Mouse (Mus musculus) embryonic facial prominence, embryonic 12.5 days (tissue): Measurements from ENCODE around the gene Ankrd42. TPM values are rescaled to one million over a fixed set of nuclear protein-coding genes. Genes with fewer than 3 reads are reported as not detected.
A peak's percentile ranks its signal among the peaks of the same experiment; 100 is the strongest.

ENCODE experiments used
- ATAC-seq: fragments of 200-750 bp; cut with Nextera tagmentation; 2 replicates; pipeline ENCODE4 v1.8.0; 2017; ENCODE audit not compliant: insufficient number of reproducible peaks, insufficient read depth, low FRiP score, low TSS enrichment
- H3K27ac ChIP-seq: fragments of 300-500 bp; sonication (generic); 2 replicates; pipeline ENCODE4 v1.5.1; 2016; ENCODE audit warnings: mild to moderate bottlenecking
- H3K27me3 ChIP-seq: fragments of 300-500 bp; sonication (generic); 2 replicates; pipeline ENCODE4 v1.6.1; 2016; ENCODE audit warnings: mild to moderate bottlenecking, moderate library complexity
- H3K36me3 ChIP-seq: fragments of 300-500 bp; sonication (generic); 2 replicates; pipeline ENCODE4 v1.6.1; 2016; ENCODE audit warnings: mild to moderate bottlenecking
- H3K4me1 ChIP-seq: fragments of 300-500 bp; sonication (generic); 2 replicates; pipeline ENCODE4 v1.6.1; 2016
- H3K4me2 ChIP-seq: fragments of 300-500 bp; sonication (generic); replicated peaks from 2 replicates; pipeline ENCODE4 v1.6.1; 2016; ENCODE audit warnings: mild to moderate bottlenecking, moderate library complexity
- H3K4me3 ChIP-seq: fragments of 300-500 bp; sonication (generic); 2 replicates; pipeline ENCODE4 v1.5.1; 2016; ENCODE audit warnings: mild to moderate bottlenecking
- H3K9ac ChIP-seq: fragments of 300-500 bp; sonication (generic); 2 replicates; pipeline ENCODE4 v1.6.1; 2016; ENCODE audit warnings: mild to moderate bottlenecking, moderate library complexity
- H3K9me3 ChIP-seq: fragments of 300-500 bp; sonication (generic); 2 replicates; pipeline ENCODE4 v1.6.1; 2016; ENCODE audit warnings: mild to moderate bottlenecking, moderate library complexity
- WGBS: fragments of 180-500 bp; shearing (Covaris S2); methylation state at CpG from one replicate; pipeline ENCODE4 v1.1.7; 2016; 5-methylcytosine and 5-hydroxymethylcytosine counted together
- polyA plus RNA-seq: library from polyadenylated mRNA; unstranded; fragments of >200 nt; fragmentation: Nextera tagmentation; extraction: Ambion mirVana; gene quantifications from 2 replicates; pipeline ENCODE4 v1.2.1, GENCODE M21; 2016

The Ankrd42 gene
- 9.9 and 11.7 TPM in 2 replicates for polyA plus RNA-seq

DNA sequence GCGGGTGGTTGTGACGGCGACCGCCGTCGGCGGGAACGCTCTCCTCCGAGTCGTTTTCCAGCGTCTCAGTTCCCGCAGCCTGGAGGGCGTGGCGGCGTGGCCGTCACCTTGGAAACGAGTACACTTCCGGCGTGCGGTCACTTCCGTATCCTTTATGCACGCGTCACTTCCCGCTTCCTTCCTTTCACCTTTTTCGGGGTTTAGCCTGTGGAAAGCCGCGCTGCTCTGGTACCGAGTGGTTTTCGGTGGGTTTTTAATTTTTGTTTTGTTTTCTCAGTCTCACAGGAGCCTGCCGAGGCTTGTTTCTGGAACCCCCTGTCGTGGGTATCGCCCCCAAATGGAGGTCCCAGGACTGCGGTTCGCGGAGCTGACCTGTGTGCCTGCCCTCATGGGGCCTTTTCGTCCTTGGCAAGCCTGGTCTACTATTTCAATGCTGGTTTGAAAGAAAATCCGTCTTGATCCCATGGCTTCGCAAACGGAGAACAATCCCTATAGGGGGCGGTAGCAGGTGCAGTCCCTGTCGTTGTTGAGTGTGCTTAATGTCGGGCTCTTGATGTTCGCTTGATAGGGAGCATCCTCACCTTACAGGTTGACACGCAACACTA lies at the start of gene Ankrd42:
Ankrd42 (minus strand) TSS at position 122 of the 605 bp plus-strand sequence.
- Histone ChIP-seq H3K27me3 (no peaks in the 10 kb centered on the region), H3K4me2 (peak within 1 kb of the TSS; percentile 94), H3K4me1 (peaks cover 12% of the 10 kb centered on the region), H3K9me3 (no peaks in the 10 kb centered on the region), H3K9ac (peak within 1 kb of the TSS; percentile 78), H3K27ac (peak within 1 kb of the TSS; percentile 83), H3K4me3 (peak within 1 kb of the TSS; percentile 92), H3K36me3 (0 out of 2 replicates have a peak, but pooled peaks cover 5% of the 10 kb centered on the region)
- under 1% methylated on average over 44 of the region's 44 CpGs for WGBS
- peak; percentile 94 for ATAC-seq

DNA sequence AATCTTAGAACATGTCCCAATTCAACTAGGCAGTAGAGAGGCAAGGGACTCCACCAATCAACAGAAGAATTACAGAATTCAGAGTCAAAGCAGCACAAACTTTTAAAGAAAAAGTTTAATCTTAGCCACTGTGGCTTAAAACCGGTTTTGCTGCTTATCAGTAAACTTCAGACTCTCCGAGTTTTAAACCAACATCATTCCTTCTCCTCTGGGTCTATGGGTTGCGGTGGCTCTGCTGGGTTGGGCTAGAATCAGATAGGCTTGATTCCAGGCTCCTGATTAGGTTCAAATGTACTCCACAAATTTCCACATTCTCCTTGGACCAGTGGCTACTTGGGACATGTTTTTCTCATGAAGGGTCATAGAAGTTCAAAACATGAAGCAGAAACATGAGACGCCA lies 40.4 kb upstream of the Ankrd42 start:
- H3K4me2 ChIP-seq, result no peak overlapping the region
- no peak overlapping the region for H3K27ac ChIP-seq
- H3K4me3 ChIP-seq, result no peak overlapping the region
- no peak overlapping the region for H3K9ac ChIP-seq
- peaks cover 4% of the 10 kb centered on the region; the same call in 1 of the 2 replicates for H3K27me3 ChIP-seq
- WGBS, result 72% methylated on average over 4 of the region's 4 CpGs
- H3K4me1 ChIP-seq, result no peaks in the 10 kb centered on the region
- no peak for ATAC-seq
- no peaks in the 10 kb centered on the region for H3K36me3 ChIP-seq
- H3K9me3 ChIP-seq, result no peaks in the 10 kb centered on the region

- no peak for ATAC-seq
- WGBS, result 78% methylated on average over 3 of the region's 3 CpGs
- Histone ChIP-seq H3K4me3 (no peak overlapping the region), H3K4me2 (no peak overlapping the region), H3K27me3 (no peaks in the 10 kb centered on the region), H3K36me3 (no peaks in the 10 kb centered on the region), H3K4me1 (no peaks in the 10 kb centered on the region), H3K9me3 (no peaks in the 10 kb centered on the region), H3K27ac (no peak overlapping the region), H3K9ac (no peak overlapping the region)
Measured at GRCm38 (mm10) chr7:92675131-92675530, 38.2 kb upstream of the Ankrd42 start.

GRCm38 (mm10) chr7:92669507-92670471 lies 32.8 kb upstream of the Ankrd42 start, which contains the start of gene Pcf11:
TSS of gene Pcf11 (minus strand) at chr7:92669934.
- Histone ChIP-seq H3K9ac (peak within 1 kb of the TSS; percentile 99), H3K27ac (peak within 1 kb of the TSS; percentile 97), H3K4me1 (peaks cover 13% of the 10 kb centered on the region), H3K27me3 (no peaks in the 10 kb centered on the region), H3K9me3 (no peaks in the 10 kb centered on the region), H3K4me3 (peak within 1 kb of the TSS; percentile 95), H3K36me3 (no peaks in the 10 kb centered on the region), H3K4me2 (peak within 1 kb of the TSS; percentile 70)
- ATAC-seq, result peak; percentile 100
- under 1% methylated on average over 88 of the region's 88 CpGs for WGBS

GRCm38 (mm10) chr7:92668791-92669506 lies 32.0 kb upstream of the Ankrd42 start:
- no peaks in the 10 kb centered on the region for H3K36me3 ChIP-seq
- under 1% methylated on average over 29 of the region's 29 CpGs for WGBS
- no peaks in the 10 kb centered on the region for H3K27me3 ChIP-seq
- peak overlapping the region; percentile 69 for H3K4me2 ChIP-seq
- peak overlapping the region; percentile 95 for H3K4me3 ChIP-seq
- no peak for ATAC-seq
- peak overlapping the region; percentile 97 for H3K27ac ChIP-seq
- peaks cover 13% of the 10 kb centered on the region for H3K4me1 ChIP-seq
- H3K9me3 ChIP-seq, result no peaks in the 10 kb centered on the region
- H3K9ac ChIP-seq, result peak overlapping the region; percentile 99

GRCm38 (mm10) chr7:92666274-92666820 lies 29.4 kb upstream of the Ankrd42 start:
- H3K27ac ChIP-seq, result no peak overlapping the region
- 0 out of 2 replicates have a peak overlapping the region, but pooled peaks have one; percentile 6 for H3K4me3 ChIP-seq
- no peak overlapping the region for H3K9ac ChIP-seq
- WGBS, result 84% methylated on average over 7 of the region's 7 CpGs
- peaks cover 10% of the 10 kb centered on the region for H3K36me3 ChIP-seq
- no peak for ATAC-seq
- H3K4me2 ChIP-seq, result peak overlapping the region; percentile 69
- peaks cover 13% of the 10 kb centered on the region for H3K4me1 ChIP-seq
- no peaks in the 10 kb centered on the region for H3K27me3 ChIP-seq
- H3K9me3 ChIP-seq, result no peaks in the 10 kb centered on the region

DNA sequence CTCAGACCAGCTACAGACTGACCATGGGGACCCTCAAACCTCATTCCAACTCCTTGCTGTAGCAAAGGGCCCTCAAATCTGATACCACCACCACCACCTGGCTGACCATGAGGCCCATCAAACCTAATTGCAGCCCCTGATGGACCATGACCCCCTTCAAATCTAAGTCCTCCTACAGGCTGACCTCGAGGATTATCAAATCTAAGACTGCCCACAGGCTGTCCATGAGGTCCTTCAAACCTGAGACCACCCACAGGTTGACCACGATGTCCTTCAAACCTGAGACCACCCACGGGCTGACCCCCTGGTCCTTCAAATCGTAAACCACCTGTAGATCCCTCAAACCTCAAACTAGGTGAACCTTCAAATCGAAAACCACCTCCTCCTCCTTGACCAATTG lies 21.1 kb upstream of the Ankrd42 start:
- H3K4me1 ChIP-seq, result no peaks in the 10 kb centered on the region
- H3K27ac ChIP-seq, result no peak overlapping the region
- no peak overlapping the region for H3K9ac ChIP-seq
- peaks cover 70% of the 10 kb centered on the region for H3K36me3 ChIP-seq
- no peaks in the 10 kb centered on the region for H3K9me3 ChIP-seq
- no peak overlapping the region for H3K4me2 ChIP-seq
- no peak for ATAC-seq
- no peak overlapping the region for H3K4me3 ChIP-seq
- WGBS, result 94% methylated on average over 5 of the region's 5 CpGs
- H3K27me3 ChIP-seq, result no peaks in the 10 kb centered on the region

DNA sequence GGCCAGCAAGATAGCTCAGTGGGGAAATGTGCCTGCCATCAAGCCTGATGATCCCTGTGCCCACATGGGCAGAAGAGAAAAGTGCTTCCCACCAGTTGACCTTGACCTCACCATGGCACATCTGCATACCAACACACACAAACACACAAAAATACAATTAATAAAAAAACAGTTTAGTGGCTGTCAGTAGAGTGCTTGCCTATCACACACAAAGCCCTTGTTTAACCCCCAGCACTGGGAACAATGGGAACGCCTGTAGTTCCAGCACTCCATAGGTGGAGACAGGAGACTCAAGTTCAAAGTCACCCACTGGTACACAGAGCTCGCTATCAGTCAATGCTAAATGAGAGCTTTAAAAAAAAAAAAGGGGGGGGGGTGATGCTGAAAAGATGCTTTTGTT lies 19.4 kb upstream of the Ankrd42 start:
- WGBS, result 86% methylated on average over 2 of the region's 2 CpGs
- ATAC-seq, result no peak
- peaks cover 60% of the 10 kb centered on the region for H3K36me3 ChIP-seq

DNA sequence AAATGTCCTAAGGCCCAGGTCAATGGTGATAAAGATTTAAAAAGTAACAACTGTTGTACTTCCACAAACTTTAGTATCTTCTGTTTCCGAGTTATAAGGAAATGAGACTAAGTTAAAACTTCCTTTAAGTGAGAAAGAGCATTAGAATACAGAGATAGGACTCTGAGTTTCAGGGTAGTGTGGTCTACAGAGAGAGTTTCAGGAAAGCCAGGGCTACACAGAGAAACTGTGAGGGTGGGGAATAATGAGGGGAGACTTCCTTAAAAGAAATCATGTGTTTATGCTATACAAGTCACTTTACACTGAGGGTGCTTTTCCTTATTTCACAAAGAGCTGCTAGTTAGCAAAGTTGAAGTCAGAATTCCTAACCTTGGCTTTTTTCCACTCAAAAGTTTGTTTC lies 16.4 kb upstream of the Ankrd42 start:
- H3K9ac ChIP-seq, result no peak overlapping the region
- no peaks in the 10 kb centered on the region for H3K4me1 ChIP-seq
- no peaks in the 10 kb centered on the region for H3K9me3 ChIP-seq
- no peak overlapping the region for H3K4me3 ChIP-seq
- no peak for ATAC-seq
- no peak overlapping the region for H3K4me2 ChIP-seq
- no peak overlapping the region for H3K27ac ChIP-seq
- H3K36me3 ChIP-seq, result peaks cover 39% of the 10 kb centered on the region
- 90% methylated on average over 1 of the region's 1 CpGs for WGBS
- no peaks in the 10 kb centered on the region for H3K27me3 ChIP-seq

More for the DNA sequence above, 19.4 kb upstream of the Ankrd42 start:
- Histone ChIP-seq H3K4me3 (no peak overlapping the region), H3K27ac (no peak overlapping the region), H3K4me1 (no peaks in the 10 kb centered on the region), H3K4me2 (no peak overlapping the region), H3K9me3 (no peaks in the 10 kb centered on the region), H3K27me3 (no peaks in the 10 kb centered on the region), H3K9ac (no peak overlapping the region)

DNA sequence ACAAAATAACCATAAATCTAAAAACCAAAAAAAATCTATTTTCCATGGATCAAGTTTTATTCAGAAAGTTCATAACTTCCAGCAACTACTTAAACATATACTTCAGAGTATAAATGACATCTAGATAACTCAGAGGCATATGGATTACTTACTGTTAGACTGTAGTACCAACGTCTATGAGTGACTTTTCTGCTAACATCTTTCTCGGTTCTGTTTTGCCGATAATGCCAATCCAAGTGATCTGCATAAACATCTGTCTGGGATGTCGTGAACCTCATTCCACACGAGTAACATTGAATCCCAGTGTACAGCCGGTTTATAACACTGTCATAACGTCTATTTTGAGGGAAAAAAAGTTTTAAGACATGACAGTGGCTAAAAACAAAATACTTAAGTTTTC lies 10.8 kb upstream of the Ankrd42 start:
- Histone ChIP-seq H3K9me3 (no peaks in the 10 kb centered on the region), H3K4me1 (no peaks in the 10 kb centered on the region)
- WGBS, result 92% methylated on average over 7 of the region's 7 CpGs

GRCm38 (mm10) chr7:92642358-92642757 lies 5.4 kb upstream of the Ankrd42 start:
- no peaks in the 10 kb centered on the region for H3K9me3 ChIP-seq
- no peaks in the 10 kb centered on the region for H3K27me3 ChIP-seq
- H3K4me1 ChIP-seq, result peaks cover 5% of the 10 kb centered on the region; the same call in 1 of the 2 replicates
- H3K4me2 ChIP-seq, result no peak overlapping the region
- no peak overlapping the region for H3K9ac ChIP-seq
- no peak for ATAC-seq
- peaks cover 26% of the 10 kb centered on the region for H3K36me3 ChIP-seq
- no peak overlapping the region for H3K4me3 ChIP-seq
- H3K27ac ChIP-seq, result no peak overlapping the region

More for the DNA sequence above, 10.8 kb upstream of the Ankrd42 start:
- Histone ChIP-seq H3K27ac (no peak overlapping the region), H3K36me3 (peaks cover 31% of the 10 kb centered on the region), H3K9ac (no peak overlapping the region), H3K4me3 (no peak overlapping the region), H3K4me2 (no peak overlapping the region), H3K27me3 (no peaks in the 10 kb centered on the region)
- no peak for ATAC-seq
